Mouse (Mus musculus) embryonic fibroblast, embryonic 13.5 days (primary cell): ENCODE measurements at regions not wholly inside any gene's neighbourhood (a gene's known extent, or its start where the extent isn't known, plus 50 kb on each side); places are given as distances from the start of the nearest gene placed in this dataset.

Source experiments
- CTCF ChIP-seq: IDR thresholded peaks from 2 replicates; pipeline ENCODE4 v1.5.1; 2011; ENCODE audit warnings: mild to moderate bottlenecking, control low read depth, low read length, moderate library complexity, borderline replicate concordance; ENCODE audit not compliant: insufficient read depth
- POLR2A ChIP-seq: IDR thresholded peaks from 2 replicates; pipeline ENCODE4 v1.6.1; 2011; ENCODE audit warnings: low read depth, mild to moderate bottlenecking, control low read depth, low read length, moderate library complexity

DNA sequence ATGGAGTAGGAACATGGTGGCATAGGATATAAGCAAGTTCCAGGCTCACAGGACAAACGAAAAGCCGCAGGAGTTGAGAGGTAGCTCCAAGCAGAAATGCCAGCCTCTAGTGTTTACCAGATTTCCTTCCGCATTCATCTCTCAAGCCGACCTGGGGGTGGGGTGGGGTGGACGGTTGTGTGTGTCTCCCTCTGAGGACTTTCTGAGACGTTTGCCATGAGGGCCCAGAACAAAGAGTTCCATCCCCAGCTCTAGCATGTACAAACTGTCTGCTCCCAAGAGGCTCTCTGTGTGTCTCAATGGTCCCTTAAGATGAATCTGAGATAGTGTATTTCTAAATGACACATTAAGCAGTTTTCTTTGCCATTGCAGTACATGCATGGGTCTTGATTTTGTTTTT lies 53.1 kb upstream of the Lekr1 start:
- TF ChIP-seq POLR2A, result no peak
- TF ChIP-seq CTCF, result no peak
